Mouse (Mus musculus) brain, embryonic 14.5 days (tissue): Measurements from ENCODE around the gene Ubqln2. TPM values are rescaled to one million over a fixed set of nuclear protein-coding genes. Genes with fewer than 3 reads are reported as not detected.
A peak's percentile ranks its signal among the peaks of the same experiment; 100 is the strongest.

Experiments
- DNase-seq: peaks from one replicate; pipeline ENCODE4 v3.0.0-alpha.2; 2011; ENCODE audit warnings: low read depth
- CTCF ChIP-seq: fragments of 200-500 bp; IDR thresholded peaks from 2 replicates; pipeline ENCODE4 v1.5.1; 2012; ENCODE audit warnings: inconsistent platforms, mild to moderate bottlenecking, moderate library complexity, borderline replicate concordance; ENCODE audit not compliant: insufficient read depth, insufficient read length; ENCODE audit errors: extremely low read depth
- POLR2A ChIP-seq: fragments of 200-500 bp; IDR thresholded peaks from 2 replicates; pipeline ENCODE4 v1.6.1; 2012; ENCODE audit warnings: mild to moderate bottlenecking, inconsistent platforms, borderline replicate concordance; ENCODE audit not compliant: poor library complexity, insufficient read depth, insufficient read length, severe bottlenecking; ENCODE audit errors: extremely low read depth
- polyA plus RNA-seq: library from polyadenylated mRNA; depleted of rRNA; stranded (reverse); fragments of >200 nt; gene quantifications from 2 replicates; pipeline ENCODE4 v1.2.3, GENCODE M21; 2012; rRNA removed

Ubqln2 gene
- polyA plus RNA-seq = 159 and 208 TPM in 2 replicates

- peak; percentile 90 for TF ChIP-seq POLR2A
- TF ChIP-seq CTCF = no peak
- DNase-seq = peak; percentile 97
Observed at GRCm38 (mm10) chrX:153497688-153498516, at the start of gene Ubqln2. Ubqln2 (plus strand) TSS chrX:153498227.

- no peak for DNase-seq
- no peak for TF ChIP-seq CTCF
- TF ChIP-seq POLR2A = no peak
Observed at GRCm38 (mm10) chrX:153451946-153452345, 46.1 kb upstream of the Ubqln2 start.

- peak; percentile 86 for DNase-seq
- no peak for TF ChIP-seq POLR2A
- no peak for TF ChIP-seq CTCF
Observed at GRCm38 (mm10) chrX:153476760-153477248, 21.2 kb upstream of the Ubqln2 start.

- no peak for DNase-seq
- TF ChIP-seq POLR2A (no peak), CTCF (no peak)
Observed at GRCm38 (mm10) chrX:153492326-153492725, 5.7 kb upstream of the Ubqln2 start.

GRCm38 (mm10) chrX:153498665-153499293 is 752 bp downstream of the Ubqln2 start:
- peak; percentile 51 for DNase-seq

GRCm38 (mm10) chrX:153499294-153500046 is 1.4 kb downstream of the Ubqln2 start:
- peak; percentile 47 for DNase-seq
- TF ChIP-seq POLR2A = no peak
- no peak for TF ChIP-seq CTCF

More at GRCm38 (mm10) chrX:153498665-153499293, 752 bp downstream of the Ubqln2 start:
- TF ChIP-seq CTCF = no peak

GRCm38 (mm10) chrX:153500047-153500345 is 2.0 kb downstream of the Ubqln2 start:
- peak; percentile 57 for DNase-seq
- TF ChIP-seq POLR2A (no peak), CTCF (no peak)

GRCm38 (mm10) chrX:153505954-153506353 is 7.9 kb downstream of the Ubqln2 start:
- DNase-seq = peak; percentile 24
- TF ChIP-seq POLR2A (no peak), CTCF (peak; percentile 51; the same call in 1 of the 2 replicates)

- TF ChIP-seq CTCF (no peak), POLR2A (no peak)
- no peak for DNase-seq
Observed at GRCm38 (mm10) chrX:153515491-153515890, 17.5 kb downstream of the Ubqln2 start.

- DNase-seq = peak; percentile 77
- TF ChIP-seq POLR2A (no peak), CTCF (peak; percentile 48; the same call in 1 of the 2 replicates)
Observed at GRCm38 (mm10) chrX:153528399-153528798, 30.4 kb downstream of the Ubqln2 start.

Other genes starting within 250 kb of the Ubqln2 start
- gene Cypt3, start 60.4 kb downstream of the Ubqln2 start, polyA plus RNA-seq = not detected in 2 replicates
- 3.0 and 4.6 TPM in 2 replicates for gene Kctd12b, start 198.2 kb downstream of the Ubqln2 start, polyA plus RNA-seq
- gene Nbdy, start 225.4 kb downstream of the Ubqln2 start, polyA plus RNA-seq = 101 and 104 TPM in 2 replicates